Mouse (Mus musculus) sigmoid colon, adult 10 weeks (tissue): ENCODE measurements around the gene Hjurp. TPM values are rescaled to one million over a fixed set of nuclear protein-coding genes. Genes with fewer than 3 reads are reported as not detected.

Experiments used
- polyA plus RNA-seq: library from polyadenylated mRNA; stranded (reverse); fragments of 350-450 nt; fragmentation: Illumina TruSeq; extraction: RNeasy Lipid Tissue Mini Kit (QIAGEN cat#74804); gene quantifications from one replicate; pipeline ENCODE4 v1.2.3, GENCODE M21; 2014; ENCODE audit warnings: low read depth, low replicate concordance

Gene Hjurp
- 75.7 TPM for polyA plus RNA-seq

DNA sequence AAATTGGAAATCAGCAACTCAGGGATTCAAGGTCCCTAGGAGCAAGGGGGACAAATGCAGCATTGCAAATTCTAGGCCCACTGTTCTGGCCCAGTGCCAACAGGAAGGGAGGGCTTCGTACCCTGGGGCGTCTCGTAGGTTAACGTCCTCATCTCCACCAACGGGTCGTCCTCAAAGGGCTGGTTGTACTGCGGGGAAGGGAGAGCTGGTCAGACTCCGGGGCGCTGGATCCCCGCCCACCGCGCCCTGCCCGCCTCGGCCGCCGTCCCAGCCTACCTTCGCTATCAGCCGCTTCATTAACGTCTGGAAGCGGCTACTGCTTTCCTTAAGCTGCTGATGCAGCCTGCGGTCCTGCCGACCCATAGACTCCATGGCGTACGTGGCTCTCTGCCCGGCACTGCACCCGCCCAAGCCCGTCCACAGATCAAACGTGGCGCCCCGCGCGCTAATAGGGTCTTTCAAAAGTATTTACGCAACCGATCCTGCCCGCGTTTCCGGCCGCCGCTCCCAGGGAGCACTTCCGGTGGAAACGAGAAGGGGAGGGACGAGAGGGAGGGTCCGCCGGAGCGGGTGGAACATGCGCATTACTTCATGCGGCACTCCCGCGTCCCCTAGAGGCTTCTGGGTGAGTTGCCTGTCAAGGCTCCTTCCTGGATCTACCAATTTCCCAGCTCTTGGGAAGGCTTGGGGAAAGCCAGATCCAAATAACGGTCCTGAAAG, at the start of gene Hjurp, which contains the start of gene Trpm8:
Hjurp (minus strand) TSS at position 536 of the 720 bp plus-strand sequence.
Trpm8 (plus strand) TSS at position 564 of the 720 bp plus-strand sequence.

DNA sequence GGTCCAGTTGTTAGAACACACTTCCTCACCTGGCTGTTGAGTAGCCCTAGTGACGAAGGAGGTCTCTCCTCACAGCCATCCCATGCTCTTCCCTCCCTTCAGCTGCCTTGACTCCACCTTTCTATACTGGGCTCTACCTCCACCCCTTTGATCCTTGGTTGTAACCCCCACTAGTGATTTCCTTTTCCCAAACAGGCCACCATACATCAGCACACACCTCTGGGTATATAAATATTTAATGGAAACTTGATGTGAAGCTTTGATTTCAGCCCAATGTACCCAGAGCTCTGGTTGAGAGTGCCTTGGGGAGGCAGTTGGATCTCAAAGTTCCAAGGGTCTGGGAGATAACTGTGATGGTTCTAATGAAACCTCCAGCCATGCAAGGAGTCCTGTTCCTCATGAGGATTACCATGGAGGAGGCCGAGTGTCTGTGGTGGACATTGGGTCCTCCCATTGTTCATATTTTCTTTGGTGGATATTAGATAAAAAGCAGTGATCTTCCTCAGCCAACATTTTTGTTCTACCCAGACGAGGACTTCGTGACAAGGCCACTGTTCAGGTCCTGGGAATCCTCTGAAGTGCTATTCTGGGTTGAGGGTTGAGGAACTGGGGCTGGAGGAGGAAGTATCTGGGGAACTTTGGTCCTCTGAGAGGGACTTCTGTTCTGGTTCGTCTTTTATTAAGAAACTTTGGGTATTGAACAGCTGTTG, 50.6 kb downstream of the Hjurp start, which contains the start of gene Mroh2a:
Mroh2a (plus strand) TSS at position 317 of the 710 bp plus-strand sequence.

Other genes starting within 250 kb of the Hjurp start
- gene Ugt1a10, start 222.2 kb downstream of the Hjurp start, polyA plus RNA-seq: not detected
- gene Ugt1a9, start 206.8 kb downstream of the Hjurp start, polyA plus RNA-seq: not detected
- not detected for gene Ugt1a8, start 189.8 kb downstream of the Hjurp start, polyA plus RNA-seq
- 306 TPM for gene Ugt1a7c, start 182.6 kb downstream of the Hjurp start, polyA plus RNA-seq
- gene Ugt1a6b, start 174.4 kb downstream of the Hjurp start, polyA plus RNA-seq: not detected
- gene Ugt1a6a, start 142.8 kb downstream of the Hjurp start, polyA plus RNA-seq: 50.2 TPM
- gene Ugt1a5, start 111.6 kb downstream of the Hjurp start, polyA plus RNA-seq: 0.88 TPM
- gene Ugt1a2, start 77.0 kb downstream of the Hjurp start, polyA plus RNA-seq: 0.22 TPM
- gene Dnajb3, start 71.9 kb downstream of the Hjurp start, polyA plus RNA-seq: not detected
- gene Ugt1a1, start 65.7 kb downstream of the Hjurp start, polyA plus RNA-seq: 21.2 TPM
- 0.06 TPM for gene Mroh2a, start 50.6 kb downstream of the Hjurp start, polyA plus RNA-seq
- not detected for gene Trpm8, start within 50 bp of the Hjurp start, polyA plus RNA-seq
- gene Spp2, start 129.3 kb upstream of the Hjurp start, polyA plus RNA-seq: not detected
- gene Glrp1, start 232.4 kb upstream of the Hjurp start, polyA plus RNA-seq: not detected